ENCODE assay signal across 15 mouse cellular contexts in the genomic region with DNA sequence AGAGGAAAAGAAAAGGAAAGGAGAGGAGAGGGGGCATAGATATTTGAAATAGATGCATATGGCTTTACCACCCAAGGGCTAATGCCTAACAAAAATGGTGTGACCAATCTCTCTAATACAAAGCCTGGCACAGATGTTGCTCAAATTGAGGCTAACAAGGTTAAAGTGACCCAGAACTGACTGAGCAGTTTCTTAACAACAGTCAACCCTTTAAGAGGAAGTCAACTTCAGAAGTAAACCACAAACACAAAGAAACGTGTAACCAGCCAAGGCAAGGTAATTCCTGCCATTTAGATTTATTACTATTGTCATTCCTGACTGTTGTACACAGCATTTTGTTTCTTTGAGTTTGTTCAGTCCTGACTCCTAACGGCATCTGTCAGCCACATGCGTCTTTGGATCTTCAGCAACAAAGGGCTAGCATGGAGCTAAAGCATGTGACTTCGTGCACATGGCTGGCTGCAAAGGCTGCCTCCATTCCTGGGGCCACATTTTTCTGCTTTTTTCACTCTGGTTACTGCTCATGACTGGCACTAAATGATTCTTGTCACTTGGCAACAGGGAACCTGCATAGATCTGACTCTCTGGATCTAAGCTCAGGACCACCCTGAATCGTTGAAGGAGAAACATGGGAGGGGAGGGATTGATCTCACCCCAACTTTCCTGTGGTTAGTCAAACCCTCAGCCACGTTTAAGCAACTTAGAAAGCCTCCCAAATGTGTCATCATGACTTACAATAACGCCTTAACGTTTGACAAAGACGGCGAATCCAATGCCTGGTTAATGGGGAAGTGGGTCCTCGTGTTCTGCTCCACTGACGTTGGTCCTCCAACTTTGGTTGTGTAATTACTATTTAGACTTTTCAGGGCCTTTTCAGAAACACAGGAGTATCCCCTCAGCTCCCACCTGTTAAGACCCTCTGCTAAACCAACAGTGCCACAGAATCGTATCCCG.
A peak's percentile ranks its signal among the peaks of the same experiment; 100 is the strongest.
DNase-seq lines count a peak whose midpoint lies in the region; ATAC-seq lines count a peak whose summit lies in the region.
"Had no signal": no experiment of that assay in that cellular context is flagged by ENCODE, and none has a peak within 500 bp of the region (broad histone marks: within the 10 kb centered on the region; RNA-seq: fewer than 3 reads in every experiment).

No protein-coding gene starts in this region.

- no peaks in the 10 kb centered on the region for H3K27me3 ChIP-seq in liver, embryonic 16.5 days (ENCODE audit: control insufficient read depth, insufficient read depth, low read depth, low read length)

- no peak overlapping the region for H3K4me2 ChIP-seq in liver, embryonic 16.5 days (ENCODE audit: low read depth, low read length)

- no peaks in the 10 kb centered on the region for H3K36me3 ChIP-seq in liver, embryonic 16.5 days (ENCODE audit: control insufficient read depth, insufficient read depth)
- H3K36me3 ChIP-seq: heart, embryonic 10.5 days; hindbrain, embryonic 10.5 days had no signal

- H3K9me3 ChIP-seq in liver, embryonic 16.5 days (replicated peaks; ENCODE audit: control insufficient read depth, low read length) = no peaks in the 10 kb centered on the region
- H3K9me3 ChIP-seq: heart, embryonic 10.5 days; hindbrain, embryonic 10.5 days had no signal

- H3K4me3 ChIP-seq in liver, embryonic 16.5 days (ENCODE audit: low read depth, low read length) = no peak overlapping the region
- H3K4me3 ChIP-seq: heart, embryonic 10.5 days; hindbrain, embryonic 10.5 days had no signal

- DNase-seq in liver = no peak
- peak; percentile 3 for DNase-seq in T-cell, adult 2 months (ENCODE audit: low spot score)
- no peak for DNase-seq in B cell, adult 2 months
- DNase-seq in spleen, postnatal 36 days (ENCODE audit: low spot score in 2 of 2) = no peak
- DNase-seq: adrenal gland, postnatal 36 days; cerebellum, adult 8-10 months; kidney, adult 8-10 months; left cerebral cortex, postnatal 4 days; lung, postnatal 4 days; thymus, adult 2 months had no signal

- peak overlapping the region; percentile 65 for H3K27ac ChIP-seq in liver, embryonic 16.5 days (ENCODE audit: low read length)
- H3K27ac ChIP-seq: heart, embryonic 10.5 days; hindbrain, embryonic 10.5 days had no signal

- 31% methylated on average over 14 of the region's 14 CpGs for WGBS in liver, embryonic 16.5 days (ENCODE audit: insufficient replicate concordance)

- no peak overlapping the region for H3K9ac ChIP-seq in liver, embryonic 16.5 days (ENCODE audit: low read depth, low read length)

- 0 out of 2 replicates have a peak, but pooled peaks have one; percentile 21 for ATAC-seq in liver, embryonic 16.5 days (ENCODE audit: low read depth)
- ATAC-seq in granulocyte monocyte progenitor cell, adult 5-6 weeks (replicated peaks; ENCODE audit: poor library complexity, severe bottlenecking) = peak; percentile 90
- ATAC-seq in monocyte, adult 5-6 weeks (replicated peaks; ENCODE audit: insufficient number of reproducible peaks, low FRiP score, low TSS enrichment, poor library complexity, severe bottlenecking) = peak; percentile 87

- no peaks in the 10 kb centered on the region for H3K4me1 ChIP-seq in liver, embryonic 16.5 days (ENCODE audit: control insufficient read depth, low read depth, low read length)
- H3K4me1 ChIP-seq: heart, embryonic 10.5 days had no signal

Comparison
In these comparisons a context has a peak if more than half of its experiments do, and no peak if none do; other contexts are left out.
1. ATAC-seq: peak in every context shown above with its lines; median percentile 90 in granulocyte monocyte progenitor cell, adult 5-6 weeks; 87 in monocyte, adult 5-6 weeks; 21 in liver, embryonic 16.5 days.